Comparison of ENCODE assay signal across 10 mouse cellular contexts in the genomic region with DNA sequence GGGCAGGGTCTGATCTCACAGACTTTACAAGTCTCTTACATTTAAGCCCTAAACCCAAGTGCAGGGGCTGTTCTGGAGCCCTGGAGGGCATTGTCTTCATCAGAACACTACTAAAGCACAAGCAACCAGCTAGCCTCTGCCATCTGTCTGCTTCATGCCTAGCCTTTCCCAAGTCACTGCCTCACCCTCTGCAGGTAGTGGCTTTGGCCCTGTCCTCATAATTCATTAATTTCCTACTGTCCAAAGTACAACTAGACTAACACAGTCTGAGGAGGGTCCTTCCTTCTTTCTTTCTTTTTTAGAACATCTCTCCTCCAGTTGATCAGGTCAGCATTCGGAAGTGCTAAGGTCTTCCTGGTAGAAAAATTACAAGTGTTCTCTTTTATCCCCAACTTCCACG. TPM values are rescaled to one million over a fixed set of nuclear protein-coding genes. Genes with fewer than 3 reads are reported as not detected.
DNase-seq lines count a peak whose midpoint lies in the region; ATAC-seq and TF ChIP-seq lines count a peak whose summit lies in the region.
"Had no signal": no experiment of that assay in that cellular context is flagged by ENCODE, and none has a peak within 500 bp of the region (broad histone marks: within the 10 kb centered on the region; RNA-seq: fewer than 3 reads in every experiment).

No protein-coding gene starts in this region.

- no peaks in the 10 kb centered on the region for H3K9me3 ChIP-seq in heart, postnatal 0 days (replicated peaks; ENCODE audit: control insufficient read depth, low read length)
- no peaks in the 10 kb centered on the region for H3K9me3 ChIP-seq in heart, embryonic 11.5 days (replicated peaks; ENCODE audit: control insufficient read depth, low read length)
- H3K9me3 ChIP-seq in hindbrain, postnatal 0 days (ENCODE audit: low read length), result no peaks in the 10 kb centered on the region

- peaks cover 2% of the 10 kb centered on the region; the same call in 1 of the 2 replicates for H3K4me1 ChIP-seq in heart, postnatal 0 days (ENCODE audit: control insufficient read depth, insufficient read depth)
- 0 out of 2 replicates have a peak, but pooled peaks cover 3% of the 10 kb centered on the region for H3K4me1 ChIP-seq in heart, embryonic 11.5 days (ENCODE audit: control insufficient read depth, insufficient read depth, low read length)
- H3K4me1 ChIP-seq in brown adipose tissue, adult 24 weeks (ENCODE audit: control insufficient read depth, insufficient read depth, insufficient read length, low read length), result peaks cover 18% of the 10 kb centered on the region; the same call in 1 of the 2 replicates
- peaks cover 8% of the 10 kb centered on the region; the same call in 1 of the 2 replicates for H3K4me1 ChIP-seq in hindbrain, postnatal 0 days (ENCODE audit: insufficient read depth, low read length)

- no peak overlapping the region for H3K27ac ChIP-seq in heart, postnatal 0 days (ENCODE audit: low read depth)
- no peak overlapping the region for H3K27ac ChIP-seq in heart, embryonic 11.5 days (ENCODE audit: low read depth, low read length)
- H3K27ac ChIP-seq in brown adipose tissue, adult 24 weeks (replicated peaks; ENCODE audit: low read depth, low read length), result no peak overlapping the region; the same call in 1 of the 2 replicates
- no peak overlapping the region for H3K27ac ChIP-seq in hindbrain, postnatal 0 days
- H3K27ac ChIP-seq: liver, embryonic 14.5 days had no signal

- H3K36me3 ChIP-seq in heart, postnatal 0 days (replicated peaks; ENCODE audit: control insufficient read depth, insufficient read depth, low read length), result no peaks in the 10 kb centered on the region
- no peaks in the 10 kb centered on the region for H3K36me3 ChIP-seq in heart, embryonic 11.5 days (ENCODE audit: control insufficient read depth, insufficient read depth, low read length)
- H3K36me3 ChIP-seq in hindbrain, postnatal 0 days (ENCODE audit: insufficient read depth, low read length), result no peaks in the 10 kb centered on the region

- TF ChIP-seq EP300 in heart, postnatal 0 days (IDR thresholded peaks at IDR 0.05; ENCODE audit: low read depth), result no peak

- TF ChIP-seq CTCF in heart, postnatal 0 days (IDR thresholded peaks at IDR 0.05; ENCODE audit: low read depth), result no peak
- TF ChIP-seq CTCF in hindbrain, postnatal 0 days (IDR thresholded peaks at IDR 0.05; ENCODE audit: low read depth), result no peak

- peak overlapping the region; percentile 59 for H3K4me3 ChIP-seq in heart, postnatal 0 days (ENCODE audit: low read depth, low read length)
- no peak overlapping the region for H3K4me3 ChIP-seq in heart, embryonic 11.5 days (ENCODE audit: low read depth, low read length)
- H3K4me3 ChIP-seq in brown adipose tissue, adult 24 weeks (ENCODE audit: insufficient read depth, low read depth, low read length), result peak overlapping the region; percentile 73
- H3K4me3 ChIP-seq in hindbrain, postnatal 0 days (ENCODE audit: low read length), result 0 out of 2 replicates have a peak overlapping the region, but pooled peaks have one; percentile 54

- DNase-seq in heart, postnatal 0 days (ENCODE audit: low spot score), result no peak
- no peak for DNase-seq in hindbrain, postnatal 0 days (ENCODE audit: low spot score)
- DNase-seq in kidney, postnatal 4 days, result peak; percentile 7 to 28
- no peak for DNase-seq in adrenal gland, adult 2 months
- no peak for DNase-seq in B cell, adult 2 months
- DNase-seq: layer of hippocampus, adult 9-11 months had no signal

- WGBS in heart, postnatal 0 days, result 83% methylated on average over 2 of the region's 2 CpGs
- 80% methylated on average over 2 of the region's 2 CpGs for WGBS in heart, embryonic 11.5 days (ENCODE audit: insufficient replicate concordance)
- 92% methylated on average over 2 of the region's 2 CpGs for WGBS in hindbrain, postnatal 0 days

- no peaks in the 10 kb centered on the region for H3K27me3 ChIP-seq in heart, postnatal 0 days (ENCODE audit: control insufficient read depth, insufficient read depth, low read length)
- peaks cover 5% of the 10 kb centered on the region for H3K27me3 ChIP-seq in heart, embryonic 11.5 days (ENCODE audit: control insufficient read depth, insufficient read depth, low read length)
- no peaks in the 10 kb centered on the region for H3K27me3 ChIP-seq in hindbrain, postnatal 0 days (ENCODE audit: insufficient read depth, low read length)

- ATAC-seq in heart, postnatal 0 days (ENCODE audit: insufficient read depth, low read depth), result no peak
- no peak for ATAC-seq in heart, embryonic 11.5 days (replicated peaks; ENCODE audit: insufficient number of reproducible peaks, low FRiP score, low TSS enrichment)
- ATAC-seq in hindbrain, postnatal 0 days, result no peak
- ATAC-seq in megakaryocyte-erythroid progenitor cell, adult 5-6 weeks (replicated peaks; ENCODE audit: low FRiP score, low TSS enrichment, poor library complexity, severe bottlenecking), result no peak

- H3K9ac ChIP-seq in heart, postnatal 0 days (replicated peaks; ENCODE audit: low read depth, low read length), result no peak overlapping the region
- H3K9ac ChIP-seq in heart, embryonic 11.5 days (ENCODE audit: low read depth, low read length), result no peak overlapping the region
- no peak overlapping the region for H3K9ac ChIP-seq in hindbrain, postnatal 0 days (replicated peaks; ENCODE audit: low read length)
- H3K9ac ChIP-seq: liver, embryonic 14.5 days had no signal

- peak overlapping the region; percentile 98 for H3K4me2 ChIP-seq in heart, postnatal 0 days (ENCODE audit: low read depth, low read length)
- no peak overlapping the region for H3K4me2 ChIP-seq in heart, embryonic 11.5 days
- H3K4me2 ChIP-seq in hindbrain, postnatal 0 days (ENCODE audit: low read depth, low read length), result peak overlapping the region; percentile 98

RNA-seq across cellular contexts. Expression of gene Galnt18, which starts 2.6 kb away (rescaled TPM):
- 16.7 and 27.1 TPM in 2 replicates for total RNA-seq in heart, postnatal 0 days (2014; rRNA removed; ENCODE audit: low replicate concordance)
- polyA plus RNA-seq in heart, postnatal 0 days (2015; fragmentation: Nextera tagmentation; extraction: Ambion mirVana), result 16.5 and 17.0 TPM in 2 replicates
- 6.1 and 6.6 TPM in 2 replicates for polyA plus RNA-seq in heart, embryonic 11.5 days (2014; fragmentation: Nextera tagmentation; extraction: Ambion mirVana)
- polyA plus RNA-seq in brown adipose tissue, adult 24 weeks (2012; ENCODE audit: insufficient read depth, insufficient read length, missing spikeins), result 6.1 and 7.7 TPM in 2 replicates
- 19.0 and 22.7 TPM in 2 replicates for total RNA-seq in hindbrain, postnatal 0 days (2014; rRNA removed)
- 15.3 and 15.8 TPM in 2 replicates for polyA plus RNA-seq in hindbrain, postnatal 0 days (2015; fragmentation: Nextera tagmentation; extraction: Ambion mirVana)
- total RNA-seq in megakaryocyte-erythroid progenitor cell, adult 5-6 weeks (2014; fragmentation: Nextera tagmentation), result 0.17 TPM in 1 of 2 replicates, not detected in the other
- 0.08 TPM in 1 of 2 replicates, not detected in the other for total RNA-seq in megakaryocyte-erythroid progenitor cell, adult 5-6 weeks (2017)
- total RNA-seq in adrenal gland, adult 2 months (2021), result 10 to 100 TPM; 11.6 to 18.3 TPM
- polyA plus RNA-seq in adrenal gland, adult 2 months (2012; rRNA removed), result 20.5 and 22.3 TPM in 2 replicates

Comparison
In these comparisons a context has a peak if more than half of its experiments do, and no peak if none do; other contexts are left out.
1. DNase-seq: peak in kidney, postnatal 4 days (2 of 2); none in heart, postnatal 0 days (single experiment), hindbrain, postnatal 0 days (single experiment), adrenal gland, adult 2 months (single experiment) and B cell, adult 2 months (0 of 2).